Mouse (Mus musculus) neural tube, embryonic 13.5 days (tissue): ENCODE results near the gene Skida1. TPM values are rescaled to one million over a fixed set of nuclear protein-coding genes. Genes with fewer than 3 reads are reported as not detected.
A peak's percentile ranks its signal among the peaks of the same experiment; 100 is the strongest.

Experiments
- ATAC-seq: fragments of 200-750 bp; cut with Nextera tagmentation; 2 replicates; pipeline ENCODE4 v1.8.0; 2017; ENCODE audit warnings: low read depth, mild to moderate bottlenecking, moderate TSS enrichment, moderate library complexity
- H3K27ac ChIP-seq: fragments of 300-500 bp; sonication (generic); replicated peaks from 2 replicates; pipeline ENCODE4 v1.5.1; 2015; ENCODE audit warnings: moderate library complexity, mild to moderate bottlenecking, inconsistent platforms
- H3K27me3 ChIP-seq: fragments of 300-500 bp; sonication (generic); 2 replicates; pipeline ENCODE4 v1.6.1; 2015; ENCODE audit warnings: mild to moderate bottlenecking, inconsistent platforms
- H3K36me3 ChIP-seq: fragments of 300-500 bp; sonication (generic); 2 replicates; pipeline ENCODE4 v1.6.1; 2015; ENCODE audit warnings: mild to moderate bottlenecking, inconsistent platforms
- H3K4me1 ChIP-seq: fragments of 300-500 bp; sonication (generic); replicated peaks from 2 replicates; pipeline ENCODE4 v1.6.1; 2015; ENCODE audit warnings: inconsistent platforms
- H3K4me2 ChIP-seq: fragments of 300-500 bp; sonication (generic); 2 replicates; pipeline ENCODE4 v1.6.1; 2015; ENCODE audit warnings: inconsistent platforms, mild to moderate bottlenecking, moderate library complexity
- H3K4me3 ChIP-seq: fragments of 300-500 bp; sonication (generic); 2 replicates; pipeline ENCODE4 v1.5.1; 2015; ENCODE audit warnings: mild to moderate bottlenecking, inconsistent platforms
- H3K9ac ChIP-seq: fragments of 300-500 bp; sonication (generic); 2 replicates; pipeline ENCODE4 v1.6.1; 2015; ENCODE audit warnings: moderate library complexity, mild to moderate bottlenecking, inconsistent platforms
- H3K9me3 ChIP-seq: fragments of 300-500 bp; sonication (generic); 2 replicates; pipeline ENCODE4 v1.6.1; 2016; ENCODE audit warnings: inconsistent platforms
- WGBS: fragments of 180-500 bp; shearing (Covaris S2); methylation state at CpG from one replicate; pipeline ENCODE4 v1.1.7; 2015; 5-methylcytosine and 5-hydroxymethylcytosine counted together
- polyA plus RNA-seq: library from polyadenylated mRNA; unstranded; fragments of >200 nt; fragmentation: Nextera tagmentation; extraction: Ambion mirVana; gene quantifications from 2 replicates; pipeline ENCODE4 v1.2.1, GENCODE M21; 2015

The Skida1 gene
- polyA plus RNA-seq, 1 experiment from 2014 or later: 8.2 TPM

- Histone ChIP-seq H3K4me1 (peaks cover 26% of the 10 kb centered on the region), H3K9me3 (no peaks in the 10 kb centered on the region), H3K9ac (peak overlapping the region; percentile 98), H3K27ac (peak overlapping the region; percentile 100), H3K4me3 (peak overlapping the region; percentile 80), H3K27me3 (no peaks in the 10 kb centered on the region), H3K36me3 (peaks cover 7% of the 10 kb centered on the region), H3K4me2 (peak overlapping the region; percentile 86)
- ATAC-seq: peak; percentile 64
- under 1% methylated on average over 18 of the region's 18 CpGs for WGBS
Measured at GRCm38 (mm10) chr2:18063763-18064251, 15.0 kb upstream of the Skida1 start.

DNA sequence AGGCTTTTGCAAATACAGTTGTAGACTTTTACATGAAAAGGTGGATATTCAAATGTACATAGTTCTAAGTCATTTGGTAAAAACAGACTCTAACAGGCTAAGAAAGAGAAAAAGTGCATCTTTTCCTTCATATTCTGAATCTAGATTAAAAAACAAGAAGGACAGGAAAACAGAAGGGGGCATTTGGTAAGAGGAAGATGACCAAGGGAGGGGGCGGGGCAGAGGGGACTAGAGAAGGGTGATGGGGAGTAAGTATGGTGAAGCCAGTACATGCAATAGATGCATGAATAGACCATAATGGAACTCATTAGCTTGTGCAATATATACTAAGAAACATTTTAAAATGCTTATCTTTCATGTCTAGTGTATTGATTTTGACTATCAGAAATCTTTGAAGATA lies 11.5 kb upstream of the Skida1 start:
- peaks cover 21% of the 10 kb centered on the region for H3K4me1 ChIP-seq
- no peak overlapping the region for H3K27ac ChIP-seq
- WGBS: 67% methylated on average over 1 of the region's 1 CpGs
- no peaks in the 10 kb centered on the region for H3K27me3 ChIP-seq
- no peak overlapping the region for H3K9ac ChIP-seq
- no peak for ATAC-seq
- H3K4me2 ChIP-seq: no peak overlapping the region
- no peaks in the 10 kb centered on the region for H3K9me3 ChIP-seq
- no peaks in the 10 kb centered on the region for H3K36me3 ChIP-seq
- no peak overlapping the region for H3K4me3 ChIP-seq

DNA sequence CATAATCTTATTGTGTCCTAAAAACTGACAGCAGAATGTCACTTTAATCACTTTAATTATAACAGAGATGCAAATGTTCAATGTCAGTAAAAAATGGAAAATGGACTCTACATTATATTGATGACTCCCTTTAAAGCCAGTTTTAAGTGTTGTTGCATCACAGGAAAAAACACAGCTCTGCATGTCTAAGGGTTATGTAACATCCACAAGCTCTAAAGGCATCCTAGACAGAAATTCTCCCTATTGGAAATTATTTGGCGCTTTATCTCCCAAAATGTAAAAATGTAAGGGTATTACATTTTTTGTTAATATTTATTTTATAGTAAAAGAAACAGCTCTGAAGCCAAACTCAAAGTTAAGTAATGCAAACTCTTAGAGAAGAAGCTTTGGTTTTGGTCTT lies 11.0 kb upstream of the Skida1 start:
- no peak for ATAC-seq
- no peak overlapping the region for H3K27ac ChIP-seq
- no peak overlapping the region for H3K9ac ChIP-seq
- 78% methylated on average over 1 of the region's 1 CpGs for WGBS
- no peaks in the 10 kb centered on the region for H3K27me3 ChIP-seq
- H3K9me3 ChIP-seq: no peaks in the 10 kb centered on the region
- H3K4me2 ChIP-seq: no peak overlapping the region
- no peaks in the 10 kb centered on the region for H3K36me3 ChIP-seq
- H3K4me3 ChIP-seq: no peak overlapping the region
- H3K4me1 ChIP-seq: peaks cover 26% of the 10 kb centered on the region

GRCm38 (mm10) chr2:18059063-18059462 lies 10.2 kb upstream of the Skida1 start:
- ATAC-seq: no peak

GRCm38 (mm10) chr2:18058146-18058708 lies 9.4 kb upstream of the Skida1 start:
- H3K9me3 ChIP-seq: no peaks in the 10 kb centered on the region
- no peak for ATAC-seq
- peak overlapping the region; percentile 94 for H3K4me2 ChIP-seq
- peak overlapping the region; percentile 56 for H3K4me3 ChIP-seq
- H3K9ac ChIP-seq: peak overlapping the region; percentile 93
- peaks cover 42% of the 10 kb centered on the region for H3K4me1 ChIP-seq
- no peaks in the 10 kb centered on the region for H3K36me3 ChIP-seq
- WGBS: 9% methylated on average over 9 of the region's 9 CpGs
- H3K27ac ChIP-seq: peak overlapping the region; percentile 100
- H3K27me3 ChIP-seq: no peaks in the 10 kb centered on the region

More at GRCm38 (mm10) chr2:18059063-18059462, 10.2 kb upstream of the Skida1 start:
- H3K27me3 ChIP-seq: no peaks in the 10 kb centered on the region
- H3K9me3 ChIP-seq: no peaks in the 10 kb centered on the region
- no peak overlapping the region for H3K4me3 ChIP-seq
- H3K4me2 ChIP-seq: peak overlapping the region; percentile 94
- 0 out of 2 replicates have a peak overlapping the region, but pooled peaks have one; percentile 2 for H3K9ac ChIP-seq
- H3K27ac ChIP-seq: no peak overlapping the region
- WGBS: 19% methylated on average over 2 of the region's 2 CpGs
- H3K36me3 ChIP-seq: no peaks in the 10 kb centered on the region
- peaks cover 34% of the 10 kb centered on the region for H3K4me1 ChIP-seq

DNA sequence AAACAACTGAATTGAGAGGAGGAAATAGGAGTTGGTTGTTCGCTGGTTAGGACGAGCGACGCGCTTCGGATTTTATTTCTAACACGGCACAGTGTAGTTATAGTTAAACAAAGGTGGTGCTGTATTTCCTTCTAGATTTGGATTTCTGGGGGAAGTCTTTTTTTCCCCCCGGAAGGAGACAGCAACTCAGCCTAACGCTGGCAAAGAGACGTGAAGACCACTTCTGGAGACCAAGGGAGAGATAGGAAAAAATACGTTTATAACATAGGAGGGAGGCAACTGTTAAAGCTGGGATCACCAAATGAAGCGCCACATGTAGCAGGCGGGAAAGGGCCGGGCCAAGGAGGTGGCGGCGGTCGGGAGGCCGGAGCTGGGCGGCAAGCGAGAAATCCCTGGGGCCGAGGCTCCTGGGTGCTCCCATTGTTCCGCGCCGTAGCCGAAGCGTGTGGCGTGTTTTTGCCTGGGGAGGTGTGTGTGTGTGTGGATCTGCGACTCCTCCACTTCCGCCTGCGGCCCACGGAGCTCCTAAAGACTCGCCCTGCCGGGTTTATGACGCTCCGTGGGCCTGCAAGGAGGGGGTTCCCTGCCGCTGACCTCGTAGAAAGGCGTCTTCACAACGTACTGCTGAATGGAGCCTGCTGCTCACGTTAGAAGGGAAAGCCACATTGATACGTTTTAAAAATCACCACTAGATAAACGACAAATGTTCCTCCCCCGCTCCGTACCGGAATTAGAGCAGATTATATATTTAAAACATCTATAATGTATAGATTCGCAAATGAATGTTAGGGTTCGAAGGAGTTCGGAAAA lies 8.7 kb upstream of the Skida1 start:
- under 1% methylated on average over 48 of the region's 48 CpGs for WGBS
- peak; percentile 1; the same call in 1 of the 2 replicates for ATAC-seq
- no peaks in the 10 kb centered on the region for H3K36me3 ChIP-seq

DNA sequence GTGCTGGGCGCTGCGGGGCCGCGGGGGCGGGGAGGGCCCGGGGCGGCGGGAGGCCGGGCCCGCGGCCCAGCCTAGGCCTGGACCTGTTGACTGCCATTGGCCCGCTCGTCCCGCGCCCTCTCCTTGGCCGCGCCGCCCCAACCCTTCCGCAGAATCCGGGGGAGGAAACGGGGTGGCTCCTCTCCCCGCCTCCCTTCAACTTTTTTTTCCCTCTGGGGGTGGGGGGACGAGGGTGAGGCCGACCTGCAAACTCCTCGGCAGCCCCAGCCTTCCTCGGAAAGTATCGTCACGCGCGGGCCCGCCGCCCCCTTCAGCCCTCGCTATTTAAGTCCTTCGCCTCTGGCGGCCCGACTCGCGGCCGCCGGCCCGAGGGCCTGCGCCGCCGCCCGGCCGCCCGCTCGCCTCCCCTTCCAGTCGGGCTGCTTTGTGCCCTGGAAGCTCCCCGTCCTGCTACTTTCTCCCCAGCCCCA lies 8.0 kb upstream of the Skida1 start:
- WGBS: 0% methylated on average over 30 of the region's 50 CpGs
- peak; percentile 94 for ATAC-seq
- H3K27ac ChIP-seq: peak overlapping the region; percentile 100

More for the DNA sequence above, 8.7 kb upstream of the Skida1 start:
- Histone ChIP-seq H3K4me1 (peaks cover 46% of the 10 kb centered on the region), H3K27me3 (no peaks in the 10 kb centered on the region), H3K4me3 (peak overlapping the region; percentile 56), H3K4me2 (peak overlapping the region; percentile 94), H3K27ac (peak overlapping the region; percentile 100), H3K9ac (peak overlapping the region; percentile 93), H3K9me3 (no peaks in the 10 kb centered on the region)

GRCm38 (mm10) chr2:18055929-18056785 lies 7.3 kb upstream of the Skida1 start:
- Histone ChIP-seq H3K4me3 (peak overlapping the region; percentile 56), H3K27me3 (no peaks in the 10 kb centered on the region), H3K27ac (peak overlapping the region; percentile 100), H3K9me3 (no peaks in the 10 kb centered on the region), H3K9ac (peak overlapping the region; percentile 93), H3K36me3 (no peaks in the 10 kb centered on the region), H3K4me2 (peak overlapping the region; percentile 94), H3K4me1 (peaks cover 60% of the 10 kb centered on the region)
- WGBS: under 1% methylated on average over 33 of the region's 66 CpGs
- ATAC-seq: peak; percentile 94

More for the DNA sequence above, 8.0 kb upstream of the Skida1 start:
- no peaks in the 10 kb centered on the region for H3K27me3 ChIP-seq
- peak overlapping the region; percentile 56 for H3K4me3 ChIP-seq
- peak overlapping the region; percentile 93 for H3K9ac ChIP-seq
- H3K9me3 ChIP-seq: no peaks in the 10 kb centered on the region
- peaks cover 54% of the 10 kb centered on the region for H3K4me1 ChIP-seq
- no peaks in the 10 kb centered on the region for H3K36me3 ChIP-seq
- H3K4me2 ChIP-seq: peak overlapping the region; percentile 94

DNA sequence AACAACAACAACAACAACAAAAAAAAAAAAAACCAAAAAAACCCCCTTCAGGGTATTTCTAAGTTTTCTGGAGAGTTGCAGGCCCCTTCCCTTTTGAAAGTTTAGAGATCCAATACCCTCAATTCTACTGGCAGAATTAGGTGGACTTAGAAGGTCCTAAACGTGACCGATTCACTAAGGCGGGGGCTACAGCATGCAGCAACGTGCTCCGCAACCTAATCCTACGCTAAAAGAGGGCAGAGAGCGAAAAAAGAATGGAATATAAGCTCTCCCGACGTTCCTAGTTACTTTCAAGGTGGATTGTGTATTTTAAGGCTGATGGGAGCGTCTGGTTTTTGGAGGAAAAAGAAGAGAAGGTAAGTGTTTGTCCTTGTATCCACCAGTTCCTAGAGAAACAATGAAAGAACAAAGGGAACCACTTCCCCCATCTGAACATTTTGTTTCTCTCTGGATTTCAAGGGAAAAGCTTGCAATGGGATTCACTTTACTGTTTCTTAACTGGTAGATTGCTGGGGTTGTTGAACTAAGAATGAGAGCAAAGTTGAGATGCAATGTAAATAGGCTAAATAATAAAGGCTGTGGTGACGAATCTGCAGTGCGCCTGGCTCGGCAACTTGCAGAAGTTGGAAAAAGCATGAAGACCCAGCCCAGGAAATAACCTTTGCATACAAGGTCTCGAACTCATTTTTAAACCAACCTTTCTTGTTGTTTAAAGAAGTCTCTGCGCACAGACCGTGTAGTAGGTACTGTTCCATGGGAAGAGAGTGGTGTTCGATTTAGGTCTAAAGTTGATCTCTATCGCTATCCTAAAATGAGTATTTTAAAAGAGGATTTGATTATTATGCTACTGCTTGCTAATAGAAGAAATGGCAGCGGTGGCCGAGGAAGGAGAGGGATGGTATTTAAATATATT lies 6.4 kb upstream of the Skida1 start, which contains the start of gene Mllt10:
Gene Mllt10, plus strand, starts transcription at position 222 of the 913 bp plus-strand sequence.
- H3K4me1 ChIP-seq: peaks cover 69% of the 10 kb centered on the region
- H3K36me3 ChIP-seq: no peaks in the 10 kb centered on the region
- no peaks in the 10 kb centered on the region for H3K9me3 ChIP-seq
- ATAC-seq: no peak
- 2% methylated on average over 20 of the region's 20 CpGs for WGBS
- peak within 1 kb of the TSS; percentile 93 for H3K9ac ChIP-seq
- H3K4me2 ChIP-seq: peak within 1 kb of the TSS; percentile 94
- H3K4me3 ChIP-seq: peak within 1 kb of the TSS; percentile 56
- H3K27me3 ChIP-seq: no peaks in the 10 kb centered on the region
- H3K27ac ChIP-seq: peak within 1 kb of the TSS; percentile 100

GRCm38 (mm10) chr2:18053951-18054530 lies 5.2 kb upstream of the Skida1 start:
- H3K9ac ChIP-seq: peak overlapping the region; percentile 45; the same call in 1 of the 2 replicates
- 23% methylated on average over 2 of the region's 2 CpGs for WGBS
- no peak for ATAC-seq
- peak overlapping the region; percentile 94 for H3K4me2 ChIP-seq
- H3K4me3 ChIP-seq: no peak overlapping the region
- no peaks in the 10 kb centered on the region for H3K9me3 ChIP-seq
- H3K27me3 ChIP-seq: no peaks in the 10 kb centered on the region
- no peaks in the 10 kb centered on the region for H3K36me3 ChIP-seq
- peaks cover 77% of the 10 kb centered on the region for H3K4me1 ChIP-seq
- peak overlapping the region; percentile 100 for H3K27ac ChIP-seq
